Mouse (Mus musculus) embryonic facial prominence, embryonic 13.5 days (tissue): ENCODE results near the gene Auh. TPM values are rescaled to one million over a fixed set of nuclear protein-coding genes. Genes with fewer than 3 reads are reported as not detected.

Experiments used
- ATAC-seq: fragments of 200-750 bp; cut with Nextera tagmentation; 2 replicates; pipeline ENCODE4 v1.8.0; 2017; ENCODE audit warnings: low read depth; ENCODE audit not compliant: insufficient number of reproducible peaks, insufficient read depth, low FRiP score, low TSS enrichment
- H3K27ac ChIP-seq: fragments of 300-500 bp; sonication (generic); 2 replicates; pipeline ENCODE4 v1.5.1; 2015; ENCODE audit warnings: moderate library complexity, mild to moderate bottlenecking, inconsistent platforms
- H3K27me3 ChIP-seq: fragments of 300-500 bp; sonication (generic); 2 replicates; pipeline ENCODE4 v1.6.1; 2015; ENCODE audit warnings: mild to moderate bottlenecking, inconsistent platforms
- H3K36me3 ChIP-seq: fragments of 300-500 bp; sonication (generic); 2 replicates; pipeline ENCODE4 v1.6.1; 2015; ENCODE audit warnings: mild to moderate bottlenecking, inconsistent platforms
- H3K4me1 ChIP-seq: fragments of 300-500 bp; sonication (generic); 2 replicates; pipeline ENCODE4 v1.6.1; 2015; ENCODE audit warnings: inconsistent platforms
- H3K4me2 ChIP-seq: fragments of 300-500 bp; sonication (generic); 2 replicates; pipeline ENCODE4 v1.6.1; 2015; ENCODE audit warnings: moderate library complexity, mild to moderate bottlenecking, inconsistent platforms
- H3K4me3 ChIP-seq: fragments of 300-500 bp; sonication (generic); 2 replicates; pipeline ENCODE4 v1.5.1; 2015; ENCODE audit warnings: mild to moderate bottlenecking, inconsistent platforms
- H3K9ac ChIP-seq: fragments of 300-500 bp; sonication (generic); 2 replicates; pipeline ENCODE4 v1.6.1; 2015; ENCODE audit warnings: mild to moderate bottlenecking, inconsistent platforms
- H3K9me3 ChIP-seq: fragments of 300-500 bp; sonication (generic); 2 replicates; pipeline ENCODE4 v1.6.1; 2016; ENCODE audit warnings: inconsistent platforms
- WGBS: fragments of 180-500 bp; shearing (Covaris S2); methylation state at CpG from one replicate; pipeline ENCODE4 v1.1.7; 2015; ENCODE audit warnings: mixed read lengths; 5-methylcytosine and 5-hydroxymethylcytosine counted together
- polyA plus RNA-seq: library from polyadenylated mRNA; unstranded; fragments of >200 nt; fragmentation: Nextera tagmentation; extraction: Ambion mirVana; gene quantifications from 2 replicates; pipeline ENCODE4 v1.2.1, GENCODE M21; 2015

The Auh gene
- polyA plus RNA-seq, 1 experiment from 2014 or later: 46.4 TPM

GRCm38 (mm10) chr13:52790894-52791293 lies 138.6 kb downstream of the Auh start:
- Histone ChIP-seq H3K4me1 (no peaks in the 10 kb centered on the region), H3K4me3 (no peak overlapping the region), H3K36me3 (no peaks in the 10 kb centered on the region), H3K9ac (no peak overlapping the region), H3K27ac (no peak overlapping the region), H3K4me2 (no peak overlapping the region), H3K9me3 (no peaks in the 10 kb centered on the region), H3K27me3 (no peaks in the 10 kb centered on the region)
- WGBS: 80% methylated on average over 5 of the region's 5 CpGs
- no peak for ATAC-seq

Other genes starting within 250 kb of the Auh start
- 35.2 and 37.7 TPM in 2 replicates for gene Nfil3, start 51.4 kb upstream of the Auh start, polyA plus RNA-seq